Mouse (Mus musculus): ENCODE data around the gene Cdkl2. TPM values are rescaled to one million over a fixed set of nuclear protein-coding genes. Genes with fewer than 3 reads are reported as not detected.

Gene Cdkl2
- polyA plus RNA-seq, 1 experiment from 2014 or later = 2.2 TPM

DNA sequence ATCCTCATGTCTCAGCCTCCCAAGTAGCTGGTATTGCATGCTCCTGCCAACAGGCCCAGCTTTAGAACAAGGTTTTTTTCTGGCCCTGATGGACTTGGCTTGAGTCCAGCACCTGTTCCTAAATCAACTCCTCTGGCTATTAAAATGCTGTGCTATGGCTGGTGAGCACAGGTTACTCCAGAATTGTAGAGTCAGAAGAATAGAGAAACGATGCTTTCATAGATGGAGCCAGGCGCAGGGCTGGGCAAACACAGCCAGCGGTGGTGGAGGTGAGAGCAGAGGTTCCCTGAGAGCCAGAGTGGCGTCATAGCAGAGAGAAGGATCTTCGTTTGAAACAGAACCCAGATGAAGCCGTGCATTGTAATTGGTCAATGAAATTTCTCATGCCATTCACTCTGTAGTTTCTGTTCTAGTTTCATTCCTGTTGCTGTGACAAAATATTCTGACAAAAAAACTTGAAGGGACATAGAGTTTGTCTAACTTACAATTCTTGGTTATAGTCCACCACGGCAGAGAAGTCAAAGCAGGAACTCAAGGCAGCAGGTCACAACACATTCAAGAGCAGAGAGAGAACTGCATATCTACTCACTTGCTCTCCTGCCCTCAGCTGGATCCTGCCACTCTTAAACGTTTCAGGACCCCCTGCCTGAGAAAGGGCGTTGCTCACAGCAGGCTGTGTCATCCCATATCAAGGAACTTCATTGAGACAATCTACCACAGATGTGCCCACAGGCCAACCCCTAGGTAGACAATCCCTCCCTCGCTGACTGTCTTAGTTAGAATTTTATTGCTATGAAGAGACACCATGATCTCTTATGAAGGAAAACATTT is 66.9 kb downstream of the Cdkl2 start:
- H3K4me3 ChIP-seq (replicated peaks; ENCODE audit: low read depth, low read length) = no peak overlapping the region
- H3K9me3 ChIP-seq (replicated peaks; ENCODE audit: low read length) = no peaks in the 10 kb centered on the region
- H3K4me1 ChIP-seq (replicated peaks; ENCODE audit: insufficient read depth, low read length) = no peaks in the 10 kb centered on the region
- TF ChIP-seq CTCF (IDR thresholded peaks at IDR 0.05; ENCODE audit: low read depth) = no peak
- no peak overlapping the region for H3K9ac ChIP-seq (ENCODE audit: low read depth, low read length)
- no peaks in the 10 kb centered on the region for H3K27me3 ChIP-seq (ENCODE audit: insufficient read depth, low read length)
- H3K36me3 ChIP-seq (ENCODE audit: insufficient read depth, low read length) = no peaks in the 10 kb centered on the region
- DNase-seq (ENCODE audit: low spot score) = no peak
- H3K4me2 ChIP-seq (ENCODE audit: low read length) = no peak overlapping the region
- H3K27ac ChIP-seq = no peak overlapping the region
- WGBS = 76% methylated on average over 10 of the region's 10 CpGs
- no peak for ATAC-seq (replicated peaks; ENCODE audit: low FRiP score, low read depth)

DNA sequence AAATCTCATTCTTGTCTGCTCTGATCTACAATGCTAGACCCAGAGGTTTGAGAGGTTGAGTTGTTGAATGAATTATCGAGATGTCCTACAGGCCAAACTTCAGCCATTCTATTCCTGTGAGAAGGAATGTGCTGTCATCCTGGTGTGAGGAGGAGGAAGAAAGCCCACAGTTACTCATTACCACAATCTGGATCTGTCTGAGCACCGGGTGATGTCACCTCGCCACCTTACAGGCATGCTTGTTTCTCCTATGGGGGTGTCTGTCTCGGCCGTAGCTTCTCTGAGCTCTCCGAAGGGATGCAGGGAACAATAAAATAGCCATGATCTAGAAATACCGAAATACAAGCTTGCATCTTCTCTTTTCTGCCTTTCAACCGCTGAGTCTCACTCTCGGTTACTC is 67.9 kb downstream of the Cdkl2 start:
- H3K4me2 ChIP-seq (ENCODE audit: low read length) = no peak overlapping the region
- ATAC-seq (replicated peaks; ENCODE audit: low FRiP score, low read depth) (no peak), DNase-seq (ENCODE audit: low spot score) (no peak)
- TF ChIP-seq CTCF (IDR thresholded peaks at IDR 0.05; ENCODE audit: low read depth) = no peak
- H3K9ac ChIP-seq (ENCODE audit: low read depth, low read length) = no peak overlapping the region
- H3K36me3 ChIP-seq (ENCODE audit: insufficient read depth, low read length) = no peaks in the 10 kb centered on the region
- no peaks in the 10 kb centered on the region for H3K4me1 ChIP-seq (replicated peaks; ENCODE audit: insufficient read depth, low read length)
- H3K9me3 ChIP-seq (replicated peaks; ENCODE audit: low read length) = no peaks in the 10 kb centered on the region
- H3K27me3 ChIP-seq (ENCODE audit: insufficient read depth, low read length) = no peaks in the 10 kb centered on the region
- WGBS = 88% methylated on average over 9 of the region's 9 CpGs
- no peak overlapping the region for H3K4me3 ChIP-seq (replicated peaks; ENCODE audit: low read depth, low read length)
- H3K27ac ChIP-seq = no peak overlapping the region

GRCm38 (mm10) chr5:91974002-91974401 is 69.7 kb downstream of the Cdkl2 start:
- DNase-seq (ENCODE audit: low spot score) = no peak
- no peaks in the 10 kb centered on the region for H3K4me1 ChIP-seq (replicated peaks; ENCODE audit: insufficient read depth, low read length)
- H3K27me3 ChIP-seq (ENCODE audit: insufficient read depth, low read length) = no peaks in the 10 kb centered on the region
- H3K27ac ChIP-seq = no peak overlapping the region
- no peak for ATAC-seq (replicated peaks; ENCODE audit: low FRiP score, low read depth)
- 88% methylated on average over 7 of the region's 7 CpGs for WGBS
- H3K9ac ChIP-seq (ENCODE audit: low read depth, low read length) = no peak overlapping the region
- H3K4me2 ChIP-seq (ENCODE audit: low read length) = no peak overlapping the region
- no peaks in the 10 kb centered on the region for H3K9me3 ChIP-seq (replicated peaks; ENCODE audit: low read length)
- no peak overlapping the region for H3K4me3 ChIP-seq (replicated peaks; ENCODE audit: low read depth, low read length)
- no peak for TF ChIP-seq CTCF (IDR thresholded peaks at IDR 0.05; ENCODE audit: low read depth)
- H3K36me3 ChIP-seq (ENCODE audit: insufficient read depth, low read length) = no peaks in the 10 kb centered on the region; the same call in 1 of the 2 replicates

DNA sequence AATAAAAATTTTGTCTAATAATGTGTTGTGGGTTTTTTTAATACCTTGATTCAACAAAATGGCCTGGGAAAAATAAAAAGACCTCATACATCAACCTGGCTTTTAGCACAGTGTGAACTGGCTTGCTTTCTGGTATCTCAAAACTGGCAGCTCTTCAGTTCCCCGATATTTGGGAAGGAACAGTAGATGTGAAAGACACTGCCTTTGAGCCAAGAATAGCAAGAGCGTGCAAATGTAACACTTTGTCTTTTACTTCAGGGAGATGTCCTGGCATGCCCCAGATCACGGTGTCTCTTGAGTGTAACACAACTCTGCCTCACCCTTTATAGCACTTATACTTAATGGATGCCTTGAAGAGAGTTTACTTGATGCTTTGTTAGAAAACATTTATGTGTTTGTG is 71.6 kb downstream of the Cdkl2 start:
- Histone ChIP-seq H3K4me3 (replicated peaks; ENCODE audit: low read depth, low read length) (no peak overlapping the region), H3K4me1 (replicated peaks; ENCODE audit: insufficient read depth, low read length) (no peaks in the 10 kb centered on the region), H3K36me3 (ENCODE audit: insufficient read depth, low read length) (no peaks in the 10 kb centered on the region; the same call in 1 of the 2 replicates), H3K27ac (no peak overlapping the region), H3K9me3 (replicated peaks; ENCODE audit: low read length) (no peaks in the 10 kb centered on the region), H3K4me2 (ENCODE audit: low read length) (no peak overlapping the region), H3K9ac (ENCODE audit: low read depth, low read length) (no peak overlapping the region), H3K27me3 (ENCODE audit: insufficient read depth, low read length) (no peaks in the 10 kb centered on the region)
- ATAC-seq (replicated peaks; ENCODE audit: low FRiP score, low read depth) (no peak), DNase-seq (ENCODE audit: low spot score) (no peak)
- TF ChIP-seq CTCF (IDR thresholded peaks at IDR 0.05; ENCODE audit: low read depth) = no peak
- WGBS = 87% methylated on average over 3 of the region's 3 CpGs

DNA sequence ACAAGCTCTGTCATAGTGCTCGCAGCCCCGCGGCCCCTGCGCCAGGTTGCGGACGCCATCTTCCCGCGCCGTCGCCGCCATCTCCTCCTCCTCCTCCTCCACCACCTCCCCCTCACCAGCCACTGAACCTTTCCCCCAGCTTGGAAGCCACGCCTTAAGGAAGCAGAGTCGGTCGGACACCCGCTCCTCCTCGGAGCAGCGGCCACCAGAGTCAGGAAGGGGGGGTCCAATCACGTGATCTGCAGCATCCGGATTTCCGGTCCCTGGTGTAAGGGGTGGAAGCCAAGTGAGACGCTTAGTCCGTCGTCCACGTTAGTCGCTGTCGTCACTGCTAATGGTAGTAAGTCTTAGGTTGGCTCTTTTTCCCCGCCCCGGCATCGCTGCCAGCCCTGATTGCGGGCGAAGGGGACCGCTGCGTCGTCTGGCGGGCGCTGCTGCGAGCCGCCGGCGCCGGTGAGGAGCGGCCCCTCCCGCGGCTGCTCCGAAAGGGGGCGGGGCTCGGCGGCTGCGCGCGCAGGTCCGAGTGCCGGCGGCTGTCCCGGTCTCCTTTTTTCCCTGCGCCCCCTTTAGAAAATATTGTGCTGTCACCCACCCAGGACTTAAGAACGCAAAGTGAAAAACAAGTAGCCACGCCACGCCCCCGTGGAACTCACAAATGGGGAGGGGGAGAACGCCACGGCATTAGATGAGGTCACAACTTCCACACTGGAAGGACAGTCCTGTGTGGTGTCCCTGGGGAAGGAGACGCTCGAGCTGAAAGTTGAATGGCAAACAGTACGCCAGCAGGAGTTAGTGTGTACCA is 80.8 kb downstream of the Cdkl2 start, which contains the start of gene Rchy1:
Gene Rchy1 (minus strand): TSS at position 430 of the 802 bp plus-strand sequence.
- Histone ChIP-seq H3K4me2 (ENCODE audit: low read length) (peak within 1 kb of the TSS; percentile 61), H3K9me3 (replicated peaks; ENCODE audit: low read length) (no peaks in the 10 kb centered on the region), H3K4me3 (replicated peaks; ENCODE audit: low read depth, low read length) (peak within 1 kb of the TSS; percentile 71), H3K36me3 (ENCODE audit: insufficient read depth, low read length) (no peaks in the 10 kb centered on the region), H3K27ac (peak within 1 kb of the TSS; percentile 98), H3K27me3 (ENCODE audit: insufficient read depth, low read length) (no peaks in the 10 kb centered on the region), H3K9ac (ENCODE audit: low read depth, low read length) (peak within 1 kb of the TSS; percentile 72), H3K4me1 (replicated peaks; ENCODE audit: insufficient read depth, low read length) (peaks cover 9% of the 10 kb centered on the region; the same call in 1 of the 2 replicates)
- under 1% methylated on average over 64 of the region's 65 CpGs for WGBS
- TF ChIP-seq CTCF (IDR thresholded peaks at IDR 0.05; ENCODE audit: low read depth) = peak; percentile 41; the same call in 1 of the 2 replicates
- ATAC-seq (replicated peaks; ENCODE audit: low FRiP score, low read depth) (peak; percentile 98), DNase-seq (ENCODE audit: low spot score) (peak; percentile 98)

- under 1% methylated on average over 14 of the region's 14 CpGs for WGBS
Measured at GRCm38 (mm10) chr5:91962259-91962638, 81.4 kb downstream of the Cdkl2 start.

More at GRCm38 (mm10) chr5:91962259-91962638, 81.4 kb downstream of the Cdkl2 start:
- Histone ChIP-seq H3K4me1 (replicated peaks; ENCODE audit: insufficient read depth, low read length) (peaks cover 9% of the 10 kb centered on the region; the same call in 1 of the 2 replicates), H3K27me3 (ENCODE audit: insufficient read depth, low read length) (no peaks in the 10 kb centered on the region), H3K4me2 (ENCODE audit: low read length) (peak overlapping the region; percentile 61), H3K36me3 (ENCODE audit: insufficient read depth, low read length) (0 out of 2 replicates have a peak, but pooled peaks cover 2% of the 10 kb centered on the region), H3K9ac (ENCODE audit: low read depth, low read length) (peak overlapping the region; percentile 72), H3K4me3 (replicated peaks; ENCODE audit: low read depth, low read length) (peak overlapping the region; percentile 71), H3K9me3 (replicated peaks; ENCODE audit: low read length) (no peaks in the 10 kb centered on the region), H3K27ac (peak overlapping the region; percentile 98)
- ATAC-seq (replicated peaks; ENCODE audit: low FRiP score, low read depth) (no peak), DNase-seq (ENCODE audit: low spot score) (no peak)
- no peak for TF ChIP-seq CTCF (IDR thresholded peaks at IDR 0.05; ENCODE audit: low read depth)

Measured in kidney, postnatal 0 days (tissue).